In genomic region chr14:122481181-122481580, GRCm38 (mm10) we compare ENCODE assay signal across 14 mouse cellular contexts. TPM values are rescaled to one million over a fixed set of nuclear protein-coding genes. Genes with fewer than 3 reads are reported as not detected.
A peak's percentile ranks its signal among the peaks of the same experiment; 100 is the strongest.
DNase-seq lines count a peak whose midpoint lies in the region; ATAC-seq and TF ChIP-seq lines count a peak whose summit lies in the region.
"Had no signal": no experiment of that assay in that cellular context is flagged by ENCODE, and none has a peak within 500 bp of the region (broad histone marks: within the 10 kb centered on the region; RNA-seq: fewer than 3 reads in every experiment).

No protein-coding gene starts in this region.

- peaks cover 81% of the 10 kb centered on the region for H3K4me1 ChIP-seq in forebrain, embryonic 10.5 days
- peaks cover 45% of the 10 kb centered on the region for H3K4me1 ChIP-seq in limb, embryonic 13.5 days
- no peaks in the 10 kb centered on the region for H3K4me1 ChIP-seq in stomach, postnatal 0 days (replicated peaks; ENCODE audit: control insufficient read depth, insufficient read depth)
- H3K4me1 ChIP-seq in kidney, embryonic 15.5 days: peaks cover 8% of the 10 kb centered on the region

- TF ChIP-seq CTCF in stomach, postnatal 0 days (IDR thresholded peaks at IDR 0.05; ENCODE audit: low read depth): no peak

- peaks cover 87% of the 10 kb centered on the region for H3K27me3 ChIP-seq in forebrain, embryonic 10.5 days (ENCODE audit: poor library complexity, severe bottlenecking)
- peaks cover 78% of the 10 kb centered on the region for H3K27me3 ChIP-seq in limb, embryonic 13.5 days
- peaks cover 36% of the 10 kb centered on the region for H3K27me3 ChIP-seq in stomach, postnatal 0 days (ENCODE audit: control insufficient read depth, insufficient read depth, low read length)
- H3K27me3 ChIP-seq in kidney, embryonic 15.5 days: peaks cover 98% of the 10 kb centered on the region

- H3K36me3 ChIP-seq in forebrain, embryonic 10.5 days (replicated peaks): peaks cover 33% of the 10 kb centered on the region
- no peaks in the 10 kb centered on the region for H3K36me3 ChIP-seq in limb, embryonic 13.5 days
- no peaks in the 10 kb centered on the region for H3K36me3 ChIP-seq in stomach, postnatal 0 days (ENCODE audit: control insufficient read depth, insufficient read depth, low read length)
- no peaks in the 10 kb centered on the region for H3K36me3 ChIP-seq in kidney, embryonic 15.5 days
- H3K36me3 ChIP-seq: embryonic facial prominence, embryonic 15.5 days; lung, embryonic 15.5 days had no signal

- no peaks in the 10 kb centered on the region for H3K9me3 ChIP-seq in forebrain, embryonic 10.5 days
- H3K9me3 ChIP-seq in limb, embryonic 13.5 days: no peaks in the 10 kb centered on the region
- H3K9me3 ChIP-seq in stomach, postnatal 0 days (ENCODE audit: control insufficient read depth, low read length): no peaks in the 10 kb centered on the region
- H3K9me3 ChIP-seq in kidney, embryonic 15.5 days (replicated peaks): no peaks in the 10 kb centered on the region
- H3K9me3 ChIP-seq: embryonic facial prominence, embryonic 15.5 days; lung, embryonic 15.5 days had no signal

- WGBS in forebrain, embryonic 10.5 days: 3% methylated on average over 15 of the region's 15 CpGs
- WGBS in limb, embryonic 13.5 days: 12% methylated on average over 15 of the region's 15 CpGs
- WGBS in stomach, postnatal 0 days: 4% methylated on average over 15 of the region's 15 CpGs
- WGBS in kidney, embryonic 15.5 days: 3% methylated on average over 15 of the region's 15 CpGs

- 0 out of 2 replicates have a peak overlapping the region, but pooled peaks have one; percentile 43 for H3K9ac ChIP-seq in limb, embryonic 13.5 days
- no peak overlapping the region for H3K9ac ChIP-seq in stomach, postnatal 0 days (ENCODE audit: low read length)
- H3K9ac ChIP-seq in kidney, embryonic 15.5 days: no peak overlapping the region
- H3K9ac ChIP-seq: embryonic facial prominence, embryonic 15.5 days; lung, embryonic 15.5 days had no signal

- TF ChIP-seq EP300 in stomach, postnatal 0 days (optimal IDR thresholded peaks at IDR 0.05): no peak

- H3K4me3 ChIP-seq in forebrain, embryonic 10.5 days: peak overlapping the region; percentile 86
- 0 out of 2 replicates have a peak overlapping the region, but pooled peaks have one; percentile 7 for H3K4me3 ChIP-seq in limb, embryonic 13.5 days
- no peak overlapping the region for H3K4me3 ChIP-seq in stomach, postnatal 0 days (ENCODE audit: low read depth, low read length)
- H3K4me3 ChIP-seq in kidney, embryonic 15.5 days (replicated peaks): no peak overlapping the region
- H3K4me3 ChIP-seq: embryonic facial prominence, embryonic 15.5 days; lung, embryonic 15.5 days had no signal

- peak overlapping the region; percentile 99 for H3K27ac ChIP-seq in forebrain, embryonic 10.5 days
- no peak overlapping the region for H3K27ac ChIP-seq in limb, embryonic 13.5 days
- no peak overlapping the region for H3K27ac ChIP-seq in stomach, postnatal 0 days (replicated peaks)
- no peak overlapping the region for H3K27ac ChIP-seq in kidney, embryonic 15.5 days
- H3K27ac ChIP-seq: embryonic facial prominence, embryonic 15.5 days; lung, embryonic 15.5 days had no signal

- ATAC-seq in limb, embryonic 13.5 days (ENCODE audit: low FRiP score, low read depth): no peak
- peak; percentile 18; the same call in 1 of the 2 replicates for ATAC-seq in stomach, postnatal 0 days (ENCODE audit: low FRiP score, low TSS enrichment)
- no peak for ATAC-seq in kidney, embryonic 15.5 days (replicated peaks; ENCODE audit: low FRiP score)

- H3K4me2 ChIP-seq in limb, embryonic 13.5 days (replicated peaks): peak overlapping the region; percentile 48
- no peak overlapping the region for H3K4me2 ChIP-seq in stomach, postnatal 0 days (replicated peaks; ENCODE audit: low read depth)
- no peak overlapping the region for H3K4me2 ChIP-seq in kidney, embryonic 15.5 days
- H3K4me2 ChIP-seq: embryonic facial prominence, embryonic 15.5 days; lung, embryonic 15.5 days had no signal

- DNase-seq in layer of hippocampus, postnatal 10 days (ENCODE audit: low spot score in 2 of 2): peak; percentile 27 to 44
- no peak for DNase-seq in layer of hippocampus, adult 9-11 months
- peak; percentile 55 for DNase-seq in forebrain, embryonic 10.5 days (ENCODE audit: extremely low spot score, low spot score)
- DNase-seq in stomach, postnatal 0 days (ENCODE audit: low spot score): no peak
- DNase-seq in right cerebral cortex, postnatal 14 days: no peak
- DNase-seq in heart, postnatal 4 days: no peak
- DNase-seq: B cell, adult 2 months; right cerebral cortex, adult 18-20 months; thymus, postnatal 36 days had no signal

RNA-seq across cellular contexts. Expression of gene Zic2, which starts 5.9 kb away (rescaled TPM):
- total RNA-seq in layer of hippocampus, postnatal 10 days (2021): 10 to 100 TPM; 23.7 to 25.4 TPM
- polyA plus RNA-seq in forebrain, embryonic 10.5 days (2016; fragmentation: Nextera tagmentation; extraction: Ambion mirVana): 7.0 and 7.3 TPM in 2 replicates
- polyA plus RNA-seq in limb, embryonic 13.5 days (2015; fragmentation: Nextera tagmentation; extraction: Ambion mirVana): 2.8 and 3.2 TPM in 2 replicates
- polyA plus RNA-seq in stomach, postnatal 0 days (2015; fragmentation: Nextera tagmentation; extraction: Ambion mirVana): not detected in 2 replicates
- not detected for total RNA-seq in heart, postnatal 4 days (2021)
- not detected in 2 replicates for polyA plus RNA-seq in kidney, embryonic 15.5 days (2015; fragmentation: Nextera tagmentation; extraction: Ambion mirVana)
- polyA plus RNA-seq: large intestine, adult 2 months; lung, embryonic 15.5 days had no signal

RNA-seq across cellular contexts. Expression of gene Gm10837, which starts 9.2 kb away (rescaled TPM):
- not detected for total RNA-seq in layer of hippocampus, postnatal 10 days (2021)
- polyA plus RNA-seq in forebrain, embryonic 10.5 days (2016; fragmentation: Nextera tagmentation; extraction: Ambion mirVana): 0.27 TPM in 1 of 2 replicates, not detected in the other
- not detected in 2 replicates for polyA plus RNA-seq in limb, embryonic 13.5 days (2015; fragmentation: Nextera tagmentation; extraction: Ambion mirVana)
- not detected in 2 replicates for polyA plus RNA-seq in stomach, postnatal 0 days (2015; fragmentation: Nextera tagmentation; extraction: Ambion mirVana)
- not detected for total RNA-seq in heart, postnatal 4 days (2021)
- not detected in 2 replicates for polyA plus RNA-seq in kidney, embryonic 15.5 days (2015; fragmentation: Nextera tagmentation; extraction: Ambion mirVana)
- polyA plus RNA-seq: embryonic facial prominence, embryonic 15.5 days; large intestine, adult 2 months; lung, embryonic 15.5 days had no signal

RNA-seq across cellular contexts. Expression of gene Zic5, which starts 15.7 kb away (rescaled TPM):
- total RNA-seq in layer of hippocampus, postnatal 10 days (2021): 1 to 10 TPM; 4.3 to 5.4 TPM
- 20.7 and 21.5 TPM in 2 replicates for polyA plus RNA-seq in forebrain, embryonic 10.5 days (2016; fragmentation: Nextera tagmentation; extraction: Ambion mirVana)
- polyA plus RNA-seq in limb, embryonic 13.5 days (2015; fragmentation: Nextera tagmentation; extraction: Ambion mirVana): 2.3 and 2.6 TPM in 2 replicates
- polyA plus RNA-seq in stomach, postnatal 0 days (2015; fragmentation: Nextera tagmentation; extraction: Ambion mirVana): not detected in 2 replicates
- not detected for total RNA-seq in heart, postnatal 4 days (2021)
- polyA plus RNA-seq in kidney, embryonic 15.5 days (2015; fragmentation: Nextera tagmentation; extraction: Ambion mirVana): 0.13 TPM in 1 of 2 replicates, not detected in the other
- polyA plus RNA-seq: large intestine, adult 2 months; lung, embryonic 15.5 days had no signal

RNA-seq across cellular contexts. Expression of gene Gm5089, which starts 30.3 kb away (rescaled TPM):
- under 1 TPM; 0.23 to 0.38 TPM for total RNA-seq in layer of hippocampus, postnatal 10 days (2021)
- 1.0 and 1.9 TPM in 2 replicates for polyA plus RNA-seq in forebrain, embryonic 10.5 days (2016; fragmentation: Nextera tagmentation; extraction: Ambion mirVana)
- polyA plus RNA-seq in limb, embryonic 13.5 days (2015; fragmentation: Nextera tagmentation; extraction: Ambion mirVana): 0.18 and 0.37 TPM in 2 replicates
- not detected in 2 replicates for polyA plus RNA-seq in stomach, postnatal 0 days (2015; fragmentation: Nextera tagmentation; extraction: Ambion mirVana)
- total RNA-seq in heart, postnatal 4 days (2021): not detected
- polyA plus RNA-seq in kidney, embryonic 15.5 days (2015; fragmentation: Nextera tagmentation; extraction: Ambion mirVana): 0.10 TPM in 1 of 2 replicates, not detected in the other
- polyA plus RNA-seq: large intestine, adult 2 months; lung, embryonic 15.5 days had no signal

RNA-seq across cellular contexts. Expression of gene Pcca, which starts 52.9 kb away (rescaled TPM):
- total RNA-seq in layer of hippocampus, postnatal 10 days (2021): 10 to 100 TPM; 32.5 to 49.2 TPM
- polyA plus RNA-seq in forebrain, embryonic 10.5 days (2016; fragmentation: Nextera tagmentation; extraction: Ambion mirVana): 38.9 and 39.0 TPM in 2 replicates
- 26.9 and 28.3 TPM in 2 replicates for polyA plus RNA-seq in limb, embryonic 13.5 days (2015; fragmentation: Nextera tagmentation; extraction: Ambion mirVana)
- 8.2 and 9.2 TPM in 2 replicates for polyA plus RNA-seq in stomach, postnatal 0 days (2015; fragmentation: Nextera tagmentation; extraction: Ambion mirVana)
- total RNA-seq in heart, postnatal 4 days (2021): 10 to 100 TPM; 26.3 to 34.9 TPM
- 23.6 and 23.9 TPM in 2 replicates for polyA plus RNA-seq in kidney, embryonic 15.5 days (2015; fragmentation: Nextera tagmentation; extraction: Ambion mirVana)

Comparison
In these comparisons a context has a peak if more than half of its experiments do, and no peak if none do; other contexts are left out.
1. DNase-seq: peak in layer of hippocampus, postnatal 10 days (2 of 2) and forebrain, embryonic 10.5 days (single experiment); none in layer of hippocampus, adult 9-11 months (single experiment), stomach, postnatal 0 days (single experiment), right cerebral cortex, postnatal 14 days (single experiment) and heart, postnatal 4 days (single experiment).
2. H3K4me3 ChIP-seq: peak in forebrain, embryonic 10.5 days (single experiment) and limb, embryonic 13.5 days (single experiment); none in stomach, postnatal 0 days (single experiment) and kidney, embryonic 15.5 days (single experiment).